In genomic region chr12:84176886-84177765, GRCm38 (mm10) we compare ENCODE assay signal across 8 mouse cellular contexts. TPM values are rescaled to one million over a fixed set of nuclear protein-coding genes. Genes with fewer than 3 reads are reported as not detected.
DNase-seq lines count a peak whose midpoint lies in the region; ATAC-seq lines count a peak whose summit lies in the region.

No protein-coding gene starts in this region.

- peaks cover 21% of the 10 kb centered on the region for H3K36me3 ChIP-seq in kidney, embryonic 14.5 days (ENCODE audit: control insufficient read depth, insufficient read depth, low read length)
- H3K36me3 ChIP-seq in hindbrain, embryonic 10.5 days = peaks cover 25% of the 10 kb centered on the region

- H3K9me3 ChIP-seq in kidney, embryonic 14.5 days (ENCODE audit: control insufficient read depth, low read length) = no peaks in the 10 kb centered on the region
- H3K9me3 ChIP-seq in hindbrain, embryonic 10.5 days = no peaks in the 10 kb centered on the region

- H3K4me3 ChIP-seq in kidney, embryonic 14.5 days (ENCODE audit: low read length) = no peak overlapping the region
- H3K4me3 ChIP-seq in hindbrain, embryonic 10.5 days = no peak overlapping the region

- WGBS in kidney, embryonic 14.5 days = 34% methylated on average over 6 of the region's 6 CpGs
- 25% methylated on average over 6 of the region's 6 CpGs for WGBS in hindbrain, embryonic 10.5 days

- H3K4me1 ChIP-seq in kidney, embryonic 14.5 days (ENCODE audit: control insufficient read depth, insufficient read depth, low read length) = peaks cover 74% of the 10 kb centered on the region
- H3K4me1 ChIP-seq in hindbrain, embryonic 10.5 days (replicated peaks) = peaks cover 75% of the 10 kb centered on the region

- no peaks in the 10 kb centered on the region for H3K27me3 ChIP-seq in kidney, embryonic 14.5 days (ENCODE audit: control insufficient read depth, insufficient read depth, low read length)
- H3K27me3 ChIP-seq in hindbrain, embryonic 10.5 days (ENCODE audit: insufficient read depth, poor library complexity, severe bottlenecking) = no peaks in the 10 kb centered on the region

- H3K27ac ChIP-seq in kidney, embryonic 14.5 days (ENCODE audit: low read depth, low read length) = peak overlapping the region; percentile 97; the same call in 1 of the 2 replicates
- H3K27ac ChIP-seq in hindbrain, embryonic 10.5 days = peak overlapping the region; percentile 92

- peak overlapping the region; percentile 18 for H3K9ac ChIP-seq in kidney, embryonic 14.5 days (ENCODE audit: low read depth, low read length)

- DNase-seq in kidney, postnatal 36 days = no peak
- DNase-seq in T-cell, adult 2 months (ENCODE audit: low spot score) = peak; percentile 52
- no peak for DNase-seq in hindbrain, embryonic 10.5 days (ENCODE audit: low spot score)
- peak; percentile 59 for DNase-seq in lung, postnatal 10 days
- DNase-seq in adrenal gland, adult (ENCODE audit: inconsistent age in 2 of 2, low spot score in 1 of 2) = no peak
- DNase-seq in right cerebral cortex, postnatal 36 days (ENCODE audit: low spot score in 2 of 2) = no peak
- DNase-seq in kidney, adult 18-20 months = no peak

- peak overlapping the region; percentile 74; the same call in 1 of the 2 replicates for H3K4me2 ChIP-seq in kidney, embryonic 14.5 days (replicated peaks; ENCODE audit: low read depth, low read length)

- ATAC-seq in kidney, embryonic 14.5 days (ENCODE audit: low FRiP score, low TSS enrichment) = no peak

RNA-seq across cellular contexts. Expression of gene Pnma1, which starts 28.8 kb away (rescaled TPM):
- 0.24 and 0.51 TPM in 2 replicates for polyA plus RNA-seq in kidney, embryonic 14.5 days (2014; fragmentation: Nextera tagmentation; extraction: Ambion mirVana)
- 3.1 and 3.6 TPM in 2 replicates for polyA plus RNA-seq in hindbrain, embryonic 10.5 days (2016; fragmentation: Nextera tagmentation; extraction: Ambion mirVana)

RNA-seq across cellular contexts. Expression of gene Elmsan1, which starts 41.6 kb away (rescaled TPM):
- polyA plus RNA-seq in kidney, embryonic 14.5 days (2014; fragmentation: Nextera tagmentation; extraction: Ambion mirVana) = 5.8 and 9.3 TPM in 2 replicates
- 6.5 and 8.2 TPM in 2 replicates for polyA plus RNA-seq in hindbrain, embryonic 10.5 days (2016; fragmentation: Nextera tagmentation; extraction: Ambion mirVana)

Comparison
In these comparisons a context has a peak if more than half of its experiments do, and no peak if none do; other contexts are left out.
1. DNase-seq: peak in T-cell, adult 2 months (single experiment) and lung, postnatal 10 days (single experiment); none in kidney, postnatal 36 days (0 of 2), hindbrain, embryonic 10.5 days (single experiment), adrenal gland, adult (0 of 2), right cerebral cortex, postnatal 36 days (0 of 2) and kidney, adult 18-20 months (single experiment).